Mouse (Mus musculus) adrenal gland, adult 18-20 months (tissue): ENCODE measurements around the gene Mavs. TPM values are rescaled to one million over a fixed set of nuclear protein-coding genes. Genes with fewer than 3 reads are reported as not detected.

ENCODE experiments used
- DNase-seq, 2 experiments: peaks; one replicate each; pipeline ENCODE4 v3.0.0; 2021 to 2022; ENCODE audit warnings: low spot score in 2 of 2
- microRNA-seq, 2 experiments: library from miRNA; unstranded; fragments of <30 nt; microRNA quantifications; one replicate each; pipeline ENCODE4 v1.2.0; 2021; ENCODE audit warnings: borderline number of aligned reads in 2 of 2
- total RNA-seq, 2 experiments: library from RNA; stranded (reverse); gene quantifications; 1 replicate in 1 of 2; 2 replicates in 1 of 2; pipeline ENCODE4 v1.2.3; 2021

Mavs gene
- total RNA-seq, 2 experiments from 2014 or later = 42.6 to 56.7 TPM

DNA sequence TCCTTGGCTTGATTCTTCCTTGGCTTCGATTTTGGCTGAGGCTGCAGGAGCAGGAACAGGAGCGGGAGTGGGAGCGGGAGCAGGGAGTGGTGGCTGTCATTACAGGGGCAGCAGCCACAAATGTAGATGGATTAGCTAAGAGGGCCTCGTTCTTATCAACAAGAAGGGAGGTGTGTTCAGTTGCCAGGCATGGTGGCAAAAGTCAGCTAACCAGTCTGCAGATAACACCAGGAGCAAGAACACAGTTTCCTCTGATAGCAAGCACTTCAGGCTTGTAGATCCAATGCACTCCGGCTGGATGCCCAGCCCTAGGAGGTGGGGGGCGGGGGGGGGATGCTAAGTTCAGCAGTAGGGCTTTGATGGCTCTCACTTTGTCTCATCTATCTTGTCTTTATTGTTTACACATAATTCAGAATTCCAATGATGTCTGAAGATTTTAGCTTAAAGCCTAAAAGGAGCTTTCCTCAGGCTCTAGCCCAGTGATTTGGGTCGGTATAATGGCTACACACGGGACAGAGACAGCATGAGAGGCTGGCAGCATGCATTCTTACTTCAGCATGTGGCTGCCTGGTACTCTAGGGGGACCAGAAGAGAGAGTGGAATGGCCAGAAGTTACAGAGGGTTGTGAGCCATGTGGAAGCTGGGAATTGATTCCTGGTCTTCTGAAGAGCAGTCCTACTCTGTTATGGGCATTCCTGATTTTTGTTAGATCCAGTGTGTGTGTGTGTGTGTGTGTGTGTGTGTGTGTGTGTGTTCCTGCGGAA, 26.9 kb downstream of the Mavs start:
- DNase-seq = no peak

DNA sequence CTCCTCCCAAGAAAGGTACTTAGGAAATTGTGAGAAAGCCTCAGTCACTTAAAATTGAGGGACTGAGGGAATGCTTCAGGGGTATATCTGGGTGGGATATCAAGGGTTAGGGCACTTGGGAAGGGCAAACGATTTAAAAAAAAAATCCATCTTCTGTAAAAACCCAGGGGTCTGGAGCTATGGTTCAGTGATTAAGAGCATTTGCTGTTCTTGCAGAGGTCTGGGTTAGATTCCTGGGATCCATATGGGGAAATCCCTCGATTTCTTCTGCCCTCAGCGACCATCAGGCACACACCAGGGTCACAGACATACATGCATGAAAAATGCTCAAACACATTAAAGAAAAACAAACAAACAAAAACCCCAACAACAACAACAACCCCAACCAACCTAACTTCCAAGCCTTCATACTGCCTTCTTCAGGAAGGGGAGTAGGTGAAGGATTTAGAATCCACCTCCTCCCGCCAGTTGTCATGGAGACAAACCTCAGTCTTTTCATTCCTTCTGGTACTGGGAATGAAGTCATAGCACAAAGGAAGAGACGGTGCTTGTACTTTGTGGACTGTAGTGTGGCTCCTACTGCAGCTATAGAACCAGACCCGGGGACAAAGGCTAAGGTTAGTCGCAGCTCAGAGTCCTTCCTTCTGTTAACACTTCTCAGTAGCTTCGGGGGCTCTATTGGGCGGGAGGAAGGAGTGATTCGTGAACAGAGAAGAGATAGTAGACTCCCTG, 27.8 kb downstream of the Mavs start:
- no peak for DNase-seq

DNA sequence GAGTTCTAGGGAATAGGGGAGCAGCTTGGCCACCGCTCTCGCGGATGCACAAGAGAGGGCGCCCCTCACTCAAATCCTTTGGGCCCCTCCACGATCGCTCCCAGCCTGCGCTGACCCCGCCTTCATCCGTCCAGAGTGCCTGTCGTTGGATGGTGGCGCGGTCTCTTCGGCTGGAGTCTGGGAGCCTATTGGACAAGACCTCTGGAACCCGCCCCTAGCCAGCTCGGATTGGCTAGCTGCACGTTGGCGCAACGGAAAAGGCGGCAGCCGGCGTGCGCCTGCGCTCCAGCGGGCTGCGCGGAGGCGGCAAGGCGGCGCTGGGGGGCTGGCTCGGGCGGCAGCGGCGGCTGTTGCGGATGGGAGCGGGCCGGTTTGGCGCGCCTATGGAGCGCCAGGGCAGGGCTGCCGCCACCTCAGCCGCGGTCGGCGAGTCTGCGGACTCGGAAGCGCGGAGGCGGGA, 28.4 kb downstream of the Mavs start, which contains the start of gene Pank2:
Gene Pank2, plus strand, starts transcription at position 283 of the 460 bp plus-strand sequence.
- peak; percentile 94 for DNase-seq

DNA sequence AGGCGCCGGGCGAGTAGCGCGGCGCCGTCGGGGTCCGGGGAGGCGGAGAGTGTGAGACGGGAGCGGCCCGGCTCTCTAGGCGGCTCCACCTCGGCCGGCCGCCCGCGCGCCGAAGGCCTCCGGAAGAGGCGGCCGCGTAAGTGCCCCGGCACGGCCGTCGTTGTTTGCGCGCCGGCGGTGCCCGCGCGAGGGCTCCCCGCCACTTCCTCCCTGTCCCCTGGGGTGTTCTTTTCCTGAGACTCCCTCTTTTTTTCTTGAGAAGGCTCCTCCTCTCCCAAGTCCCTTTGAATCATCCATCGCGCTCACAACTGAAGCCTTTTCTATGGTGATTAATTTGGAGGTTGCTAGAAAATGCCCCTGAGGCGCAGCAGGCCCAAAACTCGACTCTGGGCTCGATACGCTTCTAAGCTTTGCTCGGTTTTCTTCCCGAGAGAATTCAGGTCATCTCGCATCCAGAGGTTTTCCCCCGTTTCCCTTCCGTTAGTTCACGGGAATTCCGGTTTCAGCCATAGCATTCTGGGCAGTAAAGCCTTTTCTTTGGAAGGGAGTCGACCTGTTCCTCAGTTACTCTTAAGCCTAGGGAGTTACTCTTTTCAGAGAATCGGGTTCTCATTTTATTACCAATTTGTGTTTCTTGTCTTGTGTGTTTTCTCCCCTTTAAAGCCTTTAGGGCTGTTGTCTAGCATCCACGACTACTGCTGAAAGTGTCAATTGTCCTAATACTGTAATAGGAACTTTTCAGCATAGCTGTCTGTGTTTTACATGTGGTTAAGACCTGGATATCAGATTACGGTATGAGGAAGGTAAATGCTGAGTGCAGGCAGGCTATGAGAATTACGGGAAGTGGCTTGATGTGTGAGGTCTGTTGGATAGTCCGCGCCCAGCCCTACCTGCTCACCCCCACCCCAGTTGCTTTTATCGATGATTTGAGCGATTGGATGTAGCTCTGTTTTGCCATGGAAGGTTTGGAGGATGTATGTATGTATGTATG, 29.1 kb downstream of the Mavs start:
- DNase-seq = no peak

DNA sequence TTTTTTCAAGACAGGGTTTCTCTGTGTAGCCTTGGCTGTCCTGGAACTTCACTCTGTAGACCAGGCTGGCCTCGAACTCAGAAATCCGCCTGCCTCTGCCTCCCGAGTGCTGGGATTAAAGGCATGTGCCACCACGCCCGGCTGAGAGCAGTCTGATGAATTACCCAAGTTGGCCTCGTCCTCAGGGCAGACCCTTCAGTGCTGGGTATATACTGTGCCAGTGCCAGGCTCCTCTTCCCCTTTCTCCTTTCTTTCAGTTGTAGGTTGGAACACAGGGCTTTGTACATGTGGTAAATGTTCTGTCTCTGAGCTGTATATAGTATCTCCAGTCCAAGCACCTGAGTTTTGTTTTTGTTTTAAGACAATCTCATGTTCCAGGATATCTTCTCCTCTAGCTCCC, 30.2 kb downstream of the Mavs start:
- no peak for DNase-seq

DNA sequence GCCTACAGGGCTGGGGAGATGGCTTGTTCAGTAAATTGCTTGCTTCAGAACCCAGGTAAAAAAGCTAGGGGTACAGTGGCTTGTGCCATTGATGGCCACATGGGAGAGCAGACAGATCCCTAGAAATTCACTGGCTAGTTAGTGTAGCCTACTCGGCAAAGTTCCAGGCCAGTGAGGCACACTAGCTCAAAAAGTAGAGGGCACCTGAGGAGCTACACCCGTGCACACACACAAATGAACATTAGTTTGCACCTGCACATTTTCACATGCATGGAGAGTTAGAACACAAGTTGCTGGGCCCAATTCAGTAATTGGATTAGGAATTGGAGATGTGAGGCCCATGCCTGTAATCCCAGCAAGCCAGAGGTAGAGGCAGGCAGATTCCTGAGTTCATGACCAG, 31.2 kb downstream of the Mavs start:
- no peak for DNase-seq

DNA sequence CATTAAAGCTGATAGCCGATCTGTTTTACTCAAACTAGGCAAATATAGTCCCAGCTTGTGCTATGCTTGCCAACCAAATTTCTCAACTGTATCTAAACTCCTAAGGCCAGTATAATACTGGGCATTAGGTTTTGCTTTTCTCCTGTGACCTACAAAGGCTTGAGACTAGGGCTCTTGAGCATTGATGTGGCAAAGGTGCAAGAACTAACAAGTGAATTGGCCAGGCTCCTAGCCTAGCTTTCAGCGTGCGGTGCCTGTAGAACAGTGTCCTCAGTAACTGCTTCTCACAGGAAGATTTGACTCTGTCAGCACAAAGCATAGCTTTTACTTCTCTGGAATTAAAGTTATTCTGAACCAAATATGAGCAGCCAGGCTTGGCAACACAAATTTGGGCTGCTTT, 41.6 kb downstream of the Mavs start:
- DNase-seq = no peak

DNA sequence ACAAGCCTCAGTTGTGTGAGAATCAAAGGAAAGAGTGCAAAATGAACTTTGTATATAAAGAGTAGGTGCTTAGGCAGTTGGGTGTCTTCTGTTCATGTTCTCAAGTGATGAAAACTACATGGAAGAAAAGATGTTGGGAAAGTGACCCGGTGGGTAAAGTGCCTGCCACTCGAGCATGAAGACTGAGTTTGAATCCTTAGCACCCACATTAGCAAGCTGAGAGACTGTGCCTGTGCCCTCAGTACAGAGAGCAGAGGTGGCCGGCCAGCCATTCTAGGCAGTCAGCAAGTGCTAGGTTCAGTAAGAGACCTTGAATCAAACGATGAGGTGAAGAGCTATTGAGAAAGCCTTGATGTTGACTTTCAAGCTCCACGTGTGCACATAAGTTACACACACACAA, 42.9 kb downstream of the Mavs start:
- DNase-seq = no peak

DNA sequence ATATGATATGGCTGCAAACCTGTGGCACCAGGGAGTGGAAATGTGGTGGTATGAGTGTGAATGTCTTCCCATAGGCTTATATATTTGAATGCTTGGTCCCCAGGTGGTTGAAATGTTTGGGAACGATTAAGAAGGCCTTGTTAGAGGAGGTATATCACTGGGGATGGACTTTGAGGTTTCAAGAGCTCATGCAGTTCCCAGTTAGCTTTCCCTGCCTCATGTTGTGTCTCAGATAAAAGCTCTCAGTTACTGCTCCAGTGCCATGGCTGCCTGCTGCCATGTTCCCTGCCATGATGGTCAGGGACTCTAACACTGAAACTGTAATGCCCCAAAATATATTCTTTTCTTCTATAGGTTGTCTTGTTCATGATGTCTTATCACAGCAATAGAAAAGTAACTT, 47.7 kb downstream of the Mavs start:
- no peak for DNase-seq

DNA sequence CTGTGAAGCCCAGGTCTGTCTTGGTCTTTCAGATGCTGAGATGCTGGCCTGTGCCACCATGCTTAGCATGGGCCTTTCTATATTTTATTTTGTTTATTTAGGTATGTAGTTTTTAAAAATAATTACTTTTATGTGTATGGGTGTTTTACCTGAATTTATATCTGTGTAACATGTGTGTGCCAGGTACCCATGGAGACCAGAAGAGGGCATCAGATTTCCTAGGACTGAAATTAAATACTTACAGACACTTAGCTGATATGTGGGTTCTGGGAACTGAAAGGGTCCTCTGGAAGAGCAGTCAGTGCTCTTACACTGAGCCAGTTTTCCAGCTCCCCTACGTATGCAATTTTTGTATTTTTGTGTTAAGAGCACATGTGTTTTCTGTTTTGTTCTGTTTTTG, 52.4 kb downstream of the Mavs start:
- no peak for DNase-seq

DNA sequence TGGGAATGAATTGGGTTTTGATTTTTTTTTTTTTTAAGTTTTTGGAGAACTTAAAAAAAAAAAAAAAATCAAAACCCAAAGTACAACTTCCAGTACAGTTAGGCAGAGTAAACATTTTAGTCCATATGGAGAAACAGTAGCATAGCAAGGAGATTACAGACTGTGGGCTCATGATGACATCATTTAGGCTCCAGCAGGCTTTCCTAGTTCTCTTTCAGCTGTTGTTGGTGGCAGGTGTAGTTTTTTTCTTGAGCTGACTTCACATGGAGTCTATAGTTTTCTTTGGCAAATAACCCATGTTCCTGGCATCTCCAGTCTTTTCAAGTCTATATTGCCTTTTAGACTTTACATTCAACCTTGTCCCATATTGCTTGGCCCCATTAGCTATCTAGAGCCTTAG, 56.8 kb downstream of the Mavs start:
- no peak for DNase-seq

DNA sequence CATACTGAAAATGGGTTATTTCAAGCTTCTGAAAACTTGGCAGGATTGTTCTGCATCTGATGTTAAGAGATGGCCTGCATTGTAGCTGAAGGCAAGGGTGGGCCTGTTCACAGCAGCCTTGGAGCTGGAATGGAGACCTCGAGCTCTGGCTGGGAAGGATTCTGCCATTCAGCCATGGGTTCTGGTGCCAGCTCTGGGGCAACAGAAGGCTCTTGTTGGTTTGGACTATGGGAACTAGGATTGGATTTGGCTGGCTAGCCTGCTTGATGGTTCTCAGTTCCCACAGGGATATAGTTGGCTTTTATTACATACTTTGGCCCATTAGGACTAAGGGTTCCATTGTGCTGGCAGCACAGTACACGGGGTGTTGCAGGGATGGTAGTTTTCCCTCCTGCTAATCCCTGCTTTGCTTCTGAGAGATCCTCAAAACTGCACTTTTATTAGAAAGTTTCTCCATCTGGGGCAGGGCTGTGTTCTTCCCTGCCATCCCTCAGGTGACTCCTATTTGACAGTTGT, 62.9 kb downstream of the Mavs start:
- no peak for DNase-seq

Small RNAs within 50 kb of the gene (microRNA-seq; reads per million reads assigned to microRNA genes)
- 10.4 to 22.7 reads per million in 2 experiments for gene Mir103-2

Other genes starting within 250 kb of the Mavs start
- 1 to 10 TPM; 4.8 to 6.0 TPM for gene Gfra4, start 191.0 kb upstream of the Mavs start, total RNA-seq
- gene Adam33, start 170.2 kb upstream of the Mavs start, total RNA-seq = 1 to 10 TPM; 2.2 to 4.8 TPM
- 1 to 10 TPM; 5.3 to 5.8 TPM for gene Siglec1, start 147.3 kb upstream of the Mavs start, total RNA-seq
- gene Hspa12b, start 106.8 kb upstream of the Mavs start, total RNA-seq = 10 to 100 TPM in 1 of 2 experiments, 1 to 10 TPM in 1; 8.4 to 11.1 TPM
- not detected for gene Gm11037, start 100.6 kb upstream of the Mavs start, total RNA-seq
- gene 1700037H04Rik, start 74.0 kb upstream of the Mavs start, total RNA-seq = 100 to 1,000 TPM; 103 to 273 TPM
- gene Cenpb, start 54.0 kb upstream of the Mavs start, total RNA-seq = 10 to 100 TPM; 51.3 to 63.4 TPM
- gene Cdc25b, start 47.1 kb upstream of the Mavs start, total RNA-seq = 1 to 10 TPM; 4.2 to 5.2 TPM
- 1 to 10 TPM; 4.5 to 5.6 TPM for gene Spef1, start 46.8 kb upstream of the Mavs start, total RNA-seq
- 10 to 100 TPM; 14.9 to 16.3 TPM for gene Ap5s1, start 27.0 kb upstream of the Mavs start, total RNA-seq
- gene Pank2, start 28.4 kb downstream of the Mavs start, total RNA-seq = 10 to 100 TPM; 44.6 to 57.6 TPM
- 10 to 100 TPM in 1 of 2 experiments, 1 to 10 TPM in 1; 9.2 to 15.1 TPM for gene Rnf24, start 118.8 kb downstream of the Mavs start, total RNA-seq